Mouse (Mus musculus) liver, embryonic 16.5 days (tissue): Measurements from ENCODE around the gene Olfr907. TPM values are rescaled to one million over a fixed set of nuclear protein-coding genes. Genes with fewer than 3 reads are reported as not detected.

Source experiments
- ATAC-seq: fragments of 200-750 bp; cut with Nextera tagmentation; 2 replicates; pipeline ENCODE4 v1.8.0; 2017; ENCODE audit warnings: low read depth, mild to moderate bottlenecking, moderate number of reproducible peaks, moderate library complexity
- H3K27ac ChIP-seq: fragments of 300-500 bp; sonication (generic); 2 replicates; pipeline ENCODE4 v1.5.1; 2014; ENCODE audit warnings: mild to moderate bottlenecking, low read length
- H3K27me3 ChIP-seq: fragments of 300-500 bp; sonication (generic); 2 replicates; pipeline ENCODE4 v1.6.1; 2014; ENCODE audit warnings: low read depth, low read length, mixed read lengths; ENCODE audit not compliant: control insufficient read depth, insufficient read depth
- H3K36me3 ChIP-seq: fragments of 300-500 bp; sonication (generic); 2 replicates; pipeline ENCODE4 v1.6.1; 2014; ENCODE audit warnings: mild to moderate bottlenecking; ENCODE audit not compliant: control insufficient read depth, insufficient read depth
- H3K4me1 ChIP-seq: fragments of 300-500 bp; sonication (generic); 2 replicates; pipeline ENCODE4 v1.6.1; 2014; ENCODE audit warnings: low read depth, low read length, mixed read lengths; ENCODE audit not compliant: control insufficient read depth
- H3K4me2 ChIP-seq: fragments of 300-500 bp; sonication (generic); 2 replicates; pipeline ENCODE4 v1.6.1; 2014; ENCODE audit warnings: low read depth, low read length, mixed read lengths
- H3K4me3 ChIP-seq: fragments of 300-500 bp; sonication (generic); 2 replicates; pipeline ENCODE4 v1.5.1; 2014; ENCODE audit warnings: low read depth, mild to moderate bottlenecking, low read length
- H3K9ac ChIP-seq: fragments of 300-500 bp; sonication (generic); 2 replicates; pipeline ENCODE4 v1.6.1; 2014; ENCODE audit warnings: low read depth, low read length
- H3K9me3 ChIP-seq: fragments of 300-500 bp; sonication (generic); replicated peaks from 2 replicates; pipeline ENCODE4 v1.6.1; 2016; ENCODE audit warnings: low read length; ENCODE audit not compliant: control insufficient read depth
- WGBS: fragments of 180-500 bp; shearing (Covaris S2); extraction: QIAGEN DNeasy Blood & Tissue Kit; methylation state at CpG from one replicate; pipeline ENCODE4 v1.1.7; 2014; ENCODE audit not compliant: insufficient replicate concordance; 5-methylcytosine and 5-hydroxymethylcytosine counted together
- polyA plus RNA-seq: library from polyadenylated mRNA; unstranded; fragments of >200 nt; fragmentation: Nextera tagmentation; extraction: Ambion mirVana; gene quantifications from 2 replicates; pipeline ENCODE4 v1.2.1, GENCODE M21; 2015

The Olfr907 gene
- not detected in 2 replicates for polyA plus RNA-seq

GRCm38 (mm10) chr9:38495501-38495900 is at the start of gene Olfr907:
Olfr907 (plus strand) TSS chr9:38495801.
- H3K9ac ChIP-seq, result no peak within 1 kb of the TSS
- no peaks in the 10 kb centered on the region for H3K4me1 ChIP-seq
- H3K27me3 ChIP-seq, result no peaks in the 10 kb centered on the region
- H3K4me2 ChIP-seq, result no peak within 1 kb of the TSS
- no peak within 1 kb of the TSS for H3K27ac ChIP-seq
- no peak for ATAC-seq
- no peaks in the 10 kb centered on the region for H3K9me3 ChIP-seq
- 49% methylated on average over 2 of the region's 2 CpGs for WGBS
- H3K4me3 ChIP-seq, result no peak within 1 kb of the TSS
- H3K36me3 ChIP-seq, result no peaks in the 10 kb centered on the region

- Histone ChIP-seq H3K27ac (no peak within 1 kb of the TSS), H3K27me3 (no peaks in the 10 kb centered on the region), H3K4me2 (no peak within 1 kb of the TSS), H3K36me3 (no peaks in the 10 kb centered on the region), H3K4me3 (no peak within 1 kb of the TSS), H3K4me1 (no peaks in the 10 kb centered on the region), H3K9me3 (no peaks in the 10 kb centered on the region), H3K9ac (no peak within 1 kb of the TSS)
- 74% methylated on average over 5 of the region's 5 CpGs for WGBS
- ATAC-seq, result no peak
Measured at GRCm38 (mm10) chr9:38447352-38447751, 48.2 kb upstream of the Olfr907 start, which contains the start of gene Olfr902. Olfr902 (plus strand) TSS chr9:38447652.

GRCm38 (mm10) chr9:38462844-38463243 is 32.8 kb upstream of the Olfr907 start, which contains the start of gene Olfr904:
Olfr904 (plus strand) TSS chr9:38463144.
- no peak within 1 kb of the TSS for H3K27ac ChIP-seq
- H3K4me2 ChIP-seq, result no peak within 1 kb of the TSS
- ATAC-seq, result no peak
- H3K9ac ChIP-seq, result no peak within 1 kb of the TSS
- H3K27me3 ChIP-seq, result no peaks in the 10 kb centered on the region
- no peaks in the 10 kb centered on the region for H3K9me3 ChIP-seq
- no peaks in the 10 kb centered on the region for H3K4me1 ChIP-seq
- no peaks in the 10 kb centered on the region for H3K36me3 ChIP-seq
- H3K4me3 ChIP-seq, result no peak within 1 kb of the TSS

GRCm38 (mm10) chr9:38470807-38471206 is 24.8 kb upstream of the Olfr907 start, which contains the start of gene Olfr905:
Olfr905 (plus strand) TSS chr9:38471107.
- Histone ChIP-seq H3K4me3 (no peak within 1 kb of the TSS), H3K4me2 (no peak within 1 kb of the TSS), H3K9me3 (no peaks in the 10 kb centered on the region), H3K4me1 (no peaks in the 10 kb centered on the region), H3K9ac (no peak within 1 kb of the TSS), H3K36me3 (no peaks in the 10 kb centered on the region), H3K27ac (no peak within 1 kb of the TSS), H3K27me3 (no peaks in the 10 kb centered on the region)
- no peak for ATAC-seq

- 52% methylated on average over 3 of the region's 3 CpGs for WGBS
- Histone ChIP-seq H3K9me3 (no peaks in the 10 kb centered on the region), H3K27ac (no peak within 1 kb of the TSS), H3K4me2 (no peak within 1 kb of the TSS), H3K4me3 (no peak within 1 kb of the TSS), H3K27me3 (no peaks in the 10 kb centered on the region), H3K9ac (no peak within 1 kb of the TSS), H3K36me3 (no peaks in the 10 kb centered on the region), H3K4me1 (no peaks in the 10 kb centered on the region)
- ATAC-seq, result no peak
Measured at GRCm38 (mm10) chr9:38486785-38487184, 8.8 kb upstream of the Olfr907 start, which contains the start of gene Olfr906. Olfr906 (plus strand) TSS chr9:38487085.

- no peaks in the 10 kb centered on the region for H3K27me3 ChIP-seq
- H3K4me1 ChIP-seq, result no peaks in the 10 kb centered on the region
- H3K9me3 ChIP-seq, result no peaks in the 10 kb centered on the region
- no peak for ATAC-seq
- WGBS, result 44% methylated on average over 2 of the region's 2 CpGs
- no peak overlapping the region for H3K9ac ChIP-seq
- no peak overlapping the region for H3K4me2 ChIP-seq
- no peaks in the 10 kb centered on the region for H3K36me3 ChIP-seq
- H3K27ac ChIP-seq, result no peak overlapping the region
- no peak overlapping the region for H3K4me3 ChIP-seq
Measured at GRCm38 (mm10) chr9:38512353-38512752, 16.8 kb downstream of the Olfr907 start.

- Histone ChIP-seq H3K36me3 (no peaks in the 10 kb centered on the region), H3K27ac (no peak within 1 kb of the TSS), H3K9ac (no peak within 1 kb of the TSS), H3K27me3 (no peaks in the 10 kb centered on the region), H3K4me1 (no peaks in the 10 kb centered on the region), H3K4me3 (no peak within 1 kb of the TSS), H3K4me2 (no peak within 1 kb of the TSS), H3K9me3 (no peaks in the 10 kb centered on the region)
- no peak for ATAC-seq
- WGBS, result 20% methylated on average over 1 of the region's 1 CpGs
Measured at GRCm38 (mm10) chr9:38521280-38521679, 25.7 kb downstream of the Olfr907 start, which contains the start of gene Olfr911-ps1. Olfr911-ps1 (plus strand) TSS chr9:38521580.

- H3K9ac ChIP-seq, result no peak within 1 kb of the TSS
- ATAC-seq, result no peak
- H3K27ac ChIP-seq, result no peak within 1 kb of the TSS
- H3K9me3 ChIP-seq, result no peaks in the 10 kb centered on the region
- H3K27me3 ChIP-seq, result no peaks in the 10 kb centered on the region
- H3K4me1 ChIP-seq, result no peaks in the 10 kb centered on the region
- no peaks in the 10 kb centered on the region for H3K36me3 ChIP-seq
- 70% methylated on average over 2 of the region's 2 CpGs for WGBS
- H3K4me2 ChIP-seq, result no peak within 1 kb of the TSS
- no peak within 1 kb of the TSS for H3K4me3 ChIP-seq
Measured at GRCm38 (mm10) chr9:38537549-38537948, 41.9 kb downstream of the Olfr907 start, which contains the start of gene Olfr910. Olfr910 (plus strand) TSS chr9:38537849.
